Mouse (Mus musculus) myocyte (in vitro differentiated cells): ENCODE measurements around the gene Pianp. TPM values are rescaled to one million over a fixed set of nuclear protein-coding genes. Genes with fewer than 3 reads are reported as not detected.
A peak's percentile ranks its signal among the peaks of the same experiment; 100 is the strongest.

ENCODE experiments used
- H3K27me3 ChIP-seq: one replicate; pipeline ENCODE4 v1.6.1; 2011; ENCODE audit not compliant: control insufficient read depth, insufficient read depth, insufficient read length
- H3K36me3 ChIP-seq: one replicate; pipeline ENCODE4 v1.6.1; 2011; ENCODE audit not compliant: control insufficient read depth, insufficient read depth
- H3K4me2 ChIP-seq: one replicate; pipeline ENCODE4 v1.6.1; 2011; ENCODE audit warnings: low read depth, control low read depth
- H3K4me3 ChIP-seq: one replicate; pipeline ENCODE4 v1.5.1; 2011; ENCODE audit warnings: mild to moderate bottlenecking, control low read depth, moderate library complexity
- H3K79me2 ChIP-seq: one replicate; pipeline ENCODE4 v1.6.1; 2011; ENCODE audit not compliant: control insufficient read depth, insufficient read depth
- H3ac ChIP-seq: one replicate; pipeline ENCODE4 v1.6.1; 2011; ENCODE audit not compliant: control insufficient read depth, insufficient read length
- CEBPB ChIP-seq: IDR thresholded peaks from 2 replicates; pipeline ENCODE4 v1.6.1; 2011; ENCODE audit warnings: mild to moderate bottlenecking, moderate library complexity; ENCODE audit not compliant: poor library complexity, insufficient read depth, severe bottlenecking
- E2F4 ChIP-seq: IDR thresholded peaks from one replicate; pipeline ENCODE4 v1.6.1; 2011; ENCODE audit warnings: mild to moderate bottlenecking, control low read depth, moderate library complexity; ENCODE audit not compliant: insufficient read depth
- MAX ChIP-seq: IDR thresholded peaks from one replicate; pipeline ENCODE4 v1.6.1; 2011; ENCODE audit warnings: low read depth, mild to moderate bottlenecking, control low read depth
- MYOD1 ChIP-seq, 3 experiments: IDR thresholded peaks; one replicate each; pipeline ENCODE4 v1.6.1; 2011; ENCODE audit warnings: control low read depth in 2 of 3, low read depth in 2 of 3, mild to moderate bottlenecking in 2 of 3, moderate library complexity in 1 of 3; ENCODE audit not compliant: insufficient read length in 2 of 3, control insufficient read depth in 1 of 3
- MYOG ChIP-seq, 3 experiments: IDR thresholded peaks; one replicate each; pipeline ENCODE4 v1.6.1; 2011; ENCODE audit warnings: control low read depth in 2 of 3, low read depth in 2 of 3, mild to moderate bottlenecking in 2 of 3; ENCODE audit not compliant: insufficient read length in 2 of 3, control insufficient read depth in 1 of 3, insufficient read depth in 1 of 3
- POLR2A ChIP-seq: IDR thresholded peaks from one replicate; pipeline ENCODE4 v1.6.1; 2011; ENCODE audit warnings: low read depth, mild to moderate bottlenecking, control low read depth, moderate library complexity; ENCODE audit not compliant: insufficient read length
- POLR2AphosphoS2 ChIP-seq: IDR thresholded peaks from one replicate; pipeline ENCODE4 v1.6.1; 2011; ENCODE audit warnings: low read depth, control low read depth; ENCODE audit not compliant: insufficient read length
- REST ChIP-seq: IDR thresholded peaks from one replicate; pipeline ENCODE4 v1.6.1; 2011; ENCODE audit warnings: mild to moderate bottlenecking, control low read depth, moderate library complexity; ENCODE audit not compliant: insufficient read depth, insufficient read length
- SRF ChIP-seq: IDR thresholded peaks from one replicate; pipeline ENCODE4 v1.6.1; 2011; ENCODE audit warnings: low read depth; ENCODE audit not compliant: control insufficient read depth, insufficient read length
- TCF12 ChIP-seq: IDR thresholded peaks from one replicate; pipeline ENCODE4 v1.6.1; 2011; ENCODE audit warnings: mild to moderate bottlenecking, control low read depth; ENCODE audit not compliant: poor library complexity, insufficient read depth, severe bottlenecking
- TCF3 ChIP-seq: IDR thresholded peaks from one replicate; pipeline ENCODE4 v1.6.1; 2011; ENCODE audit warnings: low read depth, control low read depth; ENCODE audit not compliant: insufficient read length
- USF1 ChIP-seq: IDR thresholded peaks from one replicate; pipeline ENCODE4 v1.6.1; 2011; ENCODE audit warnings: low read depth, mild to moderate bottlenecking, control low read depth, moderate library complexity
- polyA plus RNA-seq: library from polyadenylated mRNA; unstranded; fragments of >200 nt; fragmentation: generic; extraction: Trizol; gene quantifications from one replicate; pipeline ENCODE4 v1.2.1, GENCODE M21; 2012; ENCODE audit warnings: missing spikeins

Gene Pianp
- polyA plus RNA-seq: 1.1 TPM

- no peaks in the 10 kb centered on the region for H3K79me2 ChIP-seq
- peaks cover 9% of the 10 kb centered on the region for H3K27me3 ChIP-seq
- H3K4me2 ChIP-seq: peak within 1 kb of the TSS; percentile 67
- H3K36me3 ChIP-seq: no peaks in the 10 kb centered on the region
- H3ac ChIP-seq: no peak within 1 kb of the TSS
- H3K4me3 ChIP-seq: no peak within 1 kb of the TSS
- TF ChIP-seq MYOD1 (IDR thresholded peaks at IDR 0.05; ENCODE audit: control insufficient read depth in 1 of 3, insufficient read length in 2 of 3, low read depth in 2 of 3) (no peak), POLR2AphosphoS2 (no peak), TCF12 (no peak), MYOG (IDR thresholded peaks at IDR 0.05; ENCODE audit: control insufficient read depth in 1 of 3, insufficient read depth in 1 of 3, insufficient read length in 2 of 3, low read depth in 2 of 3) (no peak), USF1 (no peak), E2F4 (no peak), REST (no peak), SRF (no peak), POLR2A (no peak), TCF3 (no peak), CEBPB (no peak), MAX (no peak)
These were observed at the start of gene Pianp for GRCm38 (mm10) chr6:124996551-124997501. Gene Pianp, plus strand, starts transcription at chr6:124996694.

- TF ChIP-seq POLR2AphosphoS2 (no peak), MYOD1 (IDR thresholded peaks at IDR 0.05; ENCODE audit: control insufficient read depth in 1 of 3, insufficient read length in 2 of 3, low read depth in 2 of 3) (no peak), E2F4 (no peak), REST (no peak), TCF3 (no peak), TCF12 (no peak), CEBPB (no peak), POLR2A (no peak), MAX (no peak), USF1 (no peak), MYOG (IDR thresholded peaks at IDR 0.05; ENCODE audit: control insufficient read depth in 1 of 3, insufficient read depth in 1 of 3, insufficient read length in 2 of 3, low read depth in 2 of 3) (no peak), SRF (no peak)
- H3K36me3 ChIP-seq: peaks cover 10% of the 10 kb centered on the region
- H3K4me2 ChIP-seq: no peak overlapping the region
- no peaks in the 10 kb centered on the region for H3K79me2 ChIP-seq
- no peak overlapping the region for H3ac ChIP-seq
- no peak overlapping the region for H3K4me3 ChIP-seq
- H3K27me3 ChIP-seq: no peaks in the 10 kb centered on the region
These were observed 42.3 kb upstream of the Pianp start for GRCm38 (mm10) chr6:124953991-124954715.

- Histone ChIP-seq H3K4me3 (no peak overlapping the region), H3K36me3 (peaks cover 21% of the 10 kb centered on the region), H3K27me3 (no peaks in the 10 kb centered on the region), H3ac (no peak overlapping the region), H3K79me2 (no peaks in the 10 kb centered on the region), H3K4me2 (no peak overlapping the region)
- TF ChIP-seq TCF12 (no peak), POLR2AphosphoS2 (no peak), USF1 (no peak), MAX (no peak), MYOD1 (IDR thresholded peaks at IDR 0.05; ENCODE audit: control insufficient read depth in 1 of 3, insufficient read length in 2 of 3, low read depth in 2 of 3) (no peak)
These were observed 41.3 kb upstream of the Pianp start for GRCm38 (mm10) chr6:124955212-124955611.

- H3ac ChIP-seq: no peak overlapping the region
- no peak overlapping the region for H3K4me2 ChIP-seq
- peaks cover 25% of the 10 kb centered on the region for H3K36me3 ChIP-seq
- H3K79me2 ChIP-seq: no peaks in the 10 kb centered on the region
- H3K27me3 ChIP-seq: no peaks in the 10 kb centered on the region
- no peak for TF ChIP-seq SRF
- TF ChIP-seq MYOD1 (IDR thresholded peaks at IDR 0.05; ENCODE audit: control insufficient read depth in 1 of 3, insufficient read length in 2 of 3, low read depth in 2 of 3): no peak
- TF ChIP-seq MAX: no peak
- no peak overlapping the region for H3K4me3 ChIP-seq
These were observed 38.4 kb upstream of the Pianp start for GRCm38 (mm10) chr6:124958127-124958526.
